Mouse (Mus musculus) R1 (cell line): ENCODE data around the gene 1700092M07Rik.

Source experiments
- DNase-seq: peaks from one replicate; pipeline ENCODE4 v3.0.0-alpha.2; 2018; ENCODE audit warnings: low read depth, low spot score

Gene 1700092M07Rik

DNA sequence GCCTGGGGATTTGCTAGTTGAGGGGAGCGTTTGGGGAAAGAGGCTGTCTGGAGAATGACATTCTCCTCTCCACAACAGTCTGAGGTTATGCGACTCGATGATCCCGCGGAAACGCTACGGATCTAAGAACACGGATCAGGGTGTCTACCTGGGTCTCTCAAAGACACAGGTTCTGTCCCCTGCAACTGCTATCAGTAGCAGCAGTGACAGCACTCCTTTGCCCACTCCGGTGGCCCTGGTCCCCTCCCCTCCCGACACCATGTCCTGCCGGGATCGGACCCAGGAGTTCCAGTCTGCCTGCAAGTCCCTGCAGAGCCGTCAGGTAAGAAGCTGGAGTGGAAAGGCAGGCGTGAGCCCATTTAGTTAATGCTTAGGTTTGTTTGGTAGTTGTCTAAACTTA, 1.7 kb downstream of the 1700092M07Rik start:
- no peak for DNase-seq

DNA sequence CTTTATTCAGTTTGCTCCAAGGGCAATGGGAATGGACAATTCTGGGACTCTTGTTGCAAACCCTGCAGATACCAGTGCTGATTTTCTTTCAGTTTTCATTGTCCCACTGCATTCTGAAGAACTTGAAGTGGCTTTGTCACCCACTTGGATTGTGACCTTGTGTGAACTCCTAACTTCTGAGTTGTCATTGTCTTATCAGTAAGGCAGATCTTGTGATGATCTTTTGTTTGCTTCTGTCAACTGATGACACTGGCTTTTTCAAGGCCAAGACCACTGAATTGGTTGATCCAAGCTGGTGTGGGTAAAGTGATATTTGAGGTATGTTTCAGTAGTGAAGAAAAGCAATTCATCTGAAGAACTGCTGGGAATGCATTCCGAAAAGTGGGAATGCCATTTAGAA, 4.9 kb downstream of the 1700092M07Rik start:
- no peak for DNase-seq

DNA sequence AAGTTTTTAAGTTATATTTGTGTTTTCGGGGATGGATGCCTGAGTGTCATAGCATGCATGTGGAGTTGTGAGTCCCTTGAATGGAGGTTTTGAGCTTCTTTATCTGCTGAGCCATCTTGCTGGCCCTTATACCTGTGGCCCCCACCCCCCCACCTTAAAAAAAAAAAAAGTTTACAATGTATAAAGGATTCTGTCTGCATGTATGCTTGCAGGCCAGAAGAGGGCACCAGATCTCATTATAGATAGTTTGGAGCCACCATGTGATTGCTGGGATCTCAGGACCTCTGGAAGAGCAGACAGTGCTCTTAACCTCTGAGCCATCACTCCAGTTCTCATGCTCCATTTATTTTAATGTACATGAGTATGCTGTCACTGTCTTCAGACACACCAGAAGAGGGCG, 6.8 kb downstream of the 1700092M07Rik start:
- DNase-seq, result peak; percentile 66

DNA sequence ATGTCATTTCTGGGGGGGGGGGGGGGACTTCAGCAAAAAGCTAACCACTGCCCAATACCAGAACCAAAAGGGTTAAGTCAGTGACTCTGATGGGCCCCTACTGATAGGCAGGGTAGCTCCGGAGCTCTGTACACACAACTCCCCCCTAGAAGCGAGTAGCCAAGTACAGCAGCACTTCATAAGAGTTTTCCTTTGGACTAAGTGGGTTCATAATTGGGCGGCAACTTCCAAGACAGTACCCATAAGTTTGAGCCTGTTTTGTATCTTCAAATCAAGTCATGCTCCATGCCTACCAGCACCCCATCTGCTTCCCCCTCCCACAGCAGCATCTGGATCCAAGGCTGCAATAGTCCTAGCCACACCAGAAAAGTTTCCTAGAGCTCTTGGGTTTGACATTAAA, 15.1 kb downstream of the 1700092M07Rik start:
- no peak for DNase-seq

DNA sequence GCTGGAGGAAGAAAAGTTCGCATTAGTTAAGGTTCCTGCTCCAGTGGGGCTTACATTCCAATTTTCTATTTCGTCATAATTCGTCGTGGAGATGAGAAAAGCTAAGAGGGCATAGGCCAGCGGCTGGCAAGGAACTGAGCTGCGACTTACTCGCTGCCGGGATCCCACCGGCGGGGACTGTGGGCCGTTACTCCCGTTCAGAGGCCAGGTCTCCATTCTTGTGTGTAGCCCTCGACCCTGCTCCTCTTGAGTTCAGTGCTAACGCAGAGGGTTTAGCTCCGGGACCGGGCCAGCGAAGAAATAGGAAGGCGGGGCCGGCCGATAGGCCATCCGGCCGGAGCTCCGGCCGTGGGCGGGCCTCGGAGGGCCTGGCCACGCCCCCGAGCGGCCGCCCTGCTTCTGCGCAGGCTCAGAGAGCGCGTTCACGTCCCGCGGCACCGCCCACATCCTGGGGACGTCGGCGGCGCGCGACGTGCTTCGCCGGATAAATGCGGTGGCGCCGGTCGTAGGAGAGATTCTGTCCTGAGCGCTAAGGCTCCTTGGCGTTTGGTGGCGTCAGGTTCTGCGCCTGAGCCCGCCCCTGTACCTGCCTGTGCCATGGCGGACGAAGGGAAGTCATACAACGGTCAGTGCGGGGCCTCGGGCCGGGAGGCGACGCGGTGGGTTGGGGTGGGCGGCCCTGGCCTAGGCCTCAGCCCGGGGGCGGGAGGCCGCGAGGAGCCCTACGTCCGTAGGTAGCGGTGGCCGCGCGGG, 16.3 kb downstream of the 1700092M07Rik start, which contains the start of gene Nxf1:
Gene Nxf1, plus strand, starts transcription at position 439 of the 753 bp plus-strand sequence.
- peak; percentile 94 for DNase-seq

DNA sequence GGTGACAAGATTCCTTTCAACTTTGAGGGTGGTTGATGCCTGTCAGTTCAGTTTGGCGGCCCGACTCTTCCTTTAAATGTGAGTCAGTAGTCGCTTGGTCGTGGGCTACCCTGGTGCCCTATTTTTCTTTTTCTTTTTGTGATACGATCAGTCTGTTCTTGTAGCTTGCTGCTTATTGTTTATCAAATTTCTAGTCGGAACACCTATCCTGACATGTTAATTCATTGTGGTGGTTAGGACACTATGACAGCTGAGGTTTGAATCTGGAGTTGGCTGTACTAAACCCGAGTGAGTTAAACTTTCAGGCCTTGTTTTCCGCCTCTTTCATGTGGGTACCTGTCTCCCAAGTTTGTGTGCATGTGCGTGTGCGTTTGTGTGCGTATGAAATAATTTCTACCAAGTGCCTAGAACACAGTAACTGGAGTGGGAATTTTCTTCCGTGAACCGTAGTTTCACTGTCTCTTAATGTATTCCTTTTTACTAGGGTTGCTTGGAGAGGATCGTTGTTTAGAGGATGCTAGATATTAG, 17.0 kb downstream of the 1700092M07Rik start:
- DNase-seq, result no peak

DNA sequence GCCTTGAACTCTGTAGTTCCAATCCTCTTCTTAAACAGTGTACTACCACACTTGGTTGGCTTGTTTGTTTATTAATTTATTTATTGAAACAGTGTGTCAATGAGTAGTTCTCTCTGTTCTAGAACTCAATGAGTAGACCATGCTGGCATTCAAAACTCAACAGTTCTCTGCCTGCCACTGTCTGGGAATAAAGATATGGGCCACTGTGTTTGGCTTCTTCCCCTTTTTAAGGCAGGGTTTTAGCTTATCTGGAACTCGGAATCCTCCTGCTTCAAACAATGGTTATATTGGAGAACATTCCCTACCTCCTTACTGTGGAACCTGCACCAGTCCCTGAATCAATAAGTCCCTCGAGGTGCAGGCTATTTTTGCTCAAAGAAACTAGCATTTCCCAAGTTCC, 18.4 kb downstream of the 1700092M07Rik start:
- no peak for DNase-seq

DNA sequence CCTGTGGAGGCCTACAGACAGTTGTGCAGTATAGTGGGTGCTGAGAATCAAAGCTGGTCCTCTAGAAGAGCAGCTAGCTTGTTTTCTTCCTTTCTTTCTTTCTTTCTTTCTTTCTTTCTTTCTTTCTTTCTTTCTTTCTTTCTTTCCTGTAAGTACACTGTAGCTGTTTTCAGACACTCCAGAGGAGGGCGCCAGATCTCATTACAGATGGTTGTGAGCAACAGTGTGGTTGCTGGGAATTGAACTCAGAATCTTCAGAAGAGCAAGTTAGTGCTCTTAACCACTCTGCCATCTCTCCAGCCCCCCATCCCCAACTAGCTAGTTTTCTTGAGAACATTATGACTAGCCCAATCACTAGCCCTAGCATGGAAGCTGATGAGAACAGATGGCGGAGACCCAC, 20.2 kb downstream of the 1700092M07Rik start:
- peak; percentile 43 for DNase-seq

DNA sequence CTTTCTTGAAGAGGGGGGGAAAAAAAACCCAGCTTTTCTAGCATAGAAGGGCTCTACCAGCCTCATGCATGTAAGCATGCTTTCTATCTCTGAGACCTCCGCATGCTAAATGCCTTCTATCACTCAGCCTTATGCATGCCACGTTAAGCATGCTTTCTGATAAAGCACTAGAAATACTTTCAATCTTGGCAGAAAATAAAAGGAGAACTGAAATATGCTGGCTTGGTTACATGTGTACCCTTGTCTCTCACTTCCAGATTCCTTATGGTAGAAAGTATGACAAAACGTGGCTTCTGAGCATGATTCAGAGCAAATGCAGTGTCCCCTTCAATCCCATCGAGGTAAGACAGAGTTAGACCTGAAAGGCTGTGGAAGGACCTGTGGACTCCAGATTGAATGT, 22.8 kb downstream of the 1700092M07Rik start:
- no peak for DNase-seq

DNA sequence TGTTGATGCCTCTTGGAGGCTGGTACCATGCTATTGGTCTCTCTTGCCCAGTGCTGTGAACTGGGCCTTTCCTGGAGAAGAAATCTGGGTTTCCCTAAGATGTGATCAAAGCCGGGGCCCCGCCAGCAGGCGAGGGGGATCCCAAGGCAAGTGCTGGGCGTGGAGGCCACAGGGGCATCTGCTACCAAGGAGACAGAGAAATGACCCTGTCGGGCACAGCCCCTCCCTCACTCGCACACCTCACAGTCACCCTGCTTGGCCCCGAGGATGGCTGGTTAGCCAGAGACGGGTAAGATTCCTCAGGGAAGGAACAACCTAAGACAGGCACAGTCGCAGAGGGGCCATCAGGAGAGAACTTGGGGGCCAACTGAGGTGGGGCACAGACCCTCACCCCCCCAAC, 25.0 kb downstream of the 1700092M07Rik start:
- DNase-seq, result no peak

DNA sequence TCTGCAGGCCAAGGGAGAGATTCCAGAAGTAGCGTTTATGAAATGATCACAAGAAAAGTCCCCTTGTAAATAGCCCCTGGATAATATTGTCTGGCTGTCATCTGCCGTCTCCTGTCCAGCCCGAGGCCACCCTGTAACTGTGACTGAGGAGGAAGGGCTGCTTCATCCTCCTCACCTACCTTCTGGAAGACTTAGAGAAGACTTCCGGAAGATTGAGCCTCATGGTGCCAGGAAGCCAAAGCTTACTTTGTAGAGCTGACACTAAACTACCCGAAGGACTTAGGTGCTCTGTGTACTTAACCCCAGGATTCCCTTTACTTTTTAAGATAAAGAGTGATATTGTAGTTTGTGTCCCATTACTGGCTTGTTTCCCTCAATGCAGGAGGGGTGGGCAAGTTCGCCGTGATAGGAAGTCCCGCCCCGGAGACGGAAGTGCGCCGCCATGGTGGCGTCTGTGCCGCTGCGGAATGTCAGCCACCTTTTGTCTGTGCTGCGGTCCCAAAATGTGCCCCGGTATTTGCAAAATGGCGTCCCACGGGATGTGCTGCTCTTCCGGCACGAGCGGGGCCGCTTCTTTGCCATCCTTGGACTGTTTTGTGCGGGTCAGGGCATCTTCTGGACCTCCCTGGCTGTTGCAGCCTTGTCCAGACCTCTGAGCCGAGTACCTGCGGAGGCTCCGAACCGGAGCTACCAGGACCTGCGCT, 30.2 kb downstream of the 1700092M07Rik start, which contains the start of gene Tmem223:
Gene Tmem223, plus strand, starts transcription at position 430 of the 704 bp plus-strand sequence.
- peak; percentile 88 for DNase-seq

DNA sequence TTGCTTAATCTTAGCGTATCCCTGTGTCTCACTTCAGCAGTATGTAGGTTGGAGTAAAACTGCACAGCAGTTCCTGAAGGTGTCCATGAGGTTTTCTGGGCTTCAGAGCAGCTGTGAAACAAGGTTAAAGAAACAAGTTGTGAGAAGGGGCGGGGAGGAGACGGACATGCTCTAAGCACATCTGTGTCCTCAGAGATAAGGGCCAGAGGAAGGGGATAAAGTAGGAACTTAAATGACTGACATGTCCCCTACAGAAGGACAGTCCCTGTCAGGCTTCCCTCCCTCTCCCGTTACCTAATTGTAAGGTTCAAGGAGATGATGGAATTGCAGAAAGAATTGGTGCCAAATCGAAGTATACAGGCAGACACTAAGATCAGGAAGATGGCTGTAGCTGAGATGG, 32.5 kb downstream of the 1700092M07Rik start:
- DNase-seq, result peak; percentile 14

DNA sequence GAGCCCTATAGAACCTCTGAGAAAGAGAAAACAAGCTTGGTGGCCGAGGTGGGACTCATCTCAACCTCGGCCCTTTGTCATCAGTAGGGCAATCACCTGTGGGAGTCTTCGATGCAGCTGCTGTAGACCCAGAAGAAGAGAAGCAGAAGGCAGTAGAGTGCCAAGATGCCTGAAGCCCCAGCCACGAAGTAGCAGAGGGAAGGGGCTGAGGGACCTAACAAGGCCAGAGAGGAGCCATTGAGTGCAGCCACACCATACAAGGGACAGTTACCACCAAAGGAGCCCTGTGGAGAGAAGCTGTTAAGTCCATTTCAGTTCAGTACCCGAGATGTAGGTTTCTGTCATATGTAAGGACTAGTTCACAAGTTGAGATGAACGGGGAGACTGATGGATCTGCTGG, 32.9 kb downstream of the 1700092M07Rik start:
- DNase-seq, result peak; percentile 14

DNA sequence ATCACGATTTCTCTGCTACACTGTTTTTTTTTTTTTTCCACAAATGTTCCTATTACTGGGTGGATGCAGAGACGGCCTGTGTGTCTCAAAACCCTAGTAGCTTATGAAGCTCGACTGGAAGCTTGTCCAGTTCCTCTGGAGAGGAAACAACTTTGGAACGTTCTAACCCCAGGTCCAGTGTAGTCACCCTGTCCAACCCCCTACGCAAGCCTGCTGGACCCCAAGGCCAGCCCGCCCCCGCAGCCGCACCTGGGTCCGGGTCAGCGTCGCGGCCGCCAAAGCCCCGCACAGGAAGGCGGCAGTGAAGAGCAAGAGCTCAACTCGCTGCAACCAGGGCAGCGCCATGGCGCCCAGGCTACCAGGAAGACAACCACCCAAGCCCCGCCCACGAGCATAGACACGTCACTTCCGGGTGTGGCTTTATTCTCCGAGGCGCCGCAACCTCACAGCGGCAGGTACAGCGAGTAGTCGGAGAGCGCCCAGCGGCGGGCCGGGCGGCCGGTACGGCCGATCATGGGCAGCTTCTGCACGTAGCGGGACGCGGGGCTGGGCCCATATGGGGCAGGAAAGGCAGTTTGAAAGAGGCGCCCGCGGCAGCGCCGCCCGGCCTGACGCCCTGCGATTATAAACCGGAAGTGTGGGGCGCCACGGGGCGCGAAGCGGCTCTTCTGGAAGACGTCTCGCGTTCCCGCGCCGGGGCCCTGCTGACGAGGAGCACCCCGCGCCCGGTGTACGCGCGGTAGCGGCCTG, 33.7 kb downstream of the 1700092M07Rik start, which contains the start of gene Tmem179b:
Gene Tmem179b, minus strand, starts transcription at position 382 of the 750 bp plus-strand sequence.
- DNase-seq, result peak; percentile 96

DNA sequence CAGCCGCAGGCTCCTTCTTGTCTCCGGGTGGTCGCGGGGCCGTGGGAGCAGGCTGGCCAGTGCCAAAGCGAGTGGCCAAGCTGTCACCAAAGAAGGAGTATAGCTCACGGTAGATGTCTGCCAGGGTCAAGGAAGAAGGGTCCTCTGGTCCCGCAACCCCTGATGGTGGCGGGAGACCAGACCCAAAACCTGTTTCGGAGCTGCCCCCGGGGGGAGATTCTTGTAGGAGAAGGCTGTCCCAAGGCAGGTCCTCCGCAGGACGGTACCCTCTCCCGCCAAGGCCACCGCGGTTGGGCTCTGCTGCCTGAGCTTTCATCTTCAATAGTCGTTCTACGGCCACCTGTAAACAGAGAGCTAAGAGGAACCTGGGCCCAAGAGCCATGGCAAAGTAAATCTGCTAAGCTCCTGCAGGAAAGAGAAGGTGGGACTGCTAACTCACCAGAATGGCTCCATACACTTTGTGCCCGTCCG, 34.5 kb downstream of the 1700092M07Rik start:
- peak; percentile 55 for DNase-seq

DNA sequence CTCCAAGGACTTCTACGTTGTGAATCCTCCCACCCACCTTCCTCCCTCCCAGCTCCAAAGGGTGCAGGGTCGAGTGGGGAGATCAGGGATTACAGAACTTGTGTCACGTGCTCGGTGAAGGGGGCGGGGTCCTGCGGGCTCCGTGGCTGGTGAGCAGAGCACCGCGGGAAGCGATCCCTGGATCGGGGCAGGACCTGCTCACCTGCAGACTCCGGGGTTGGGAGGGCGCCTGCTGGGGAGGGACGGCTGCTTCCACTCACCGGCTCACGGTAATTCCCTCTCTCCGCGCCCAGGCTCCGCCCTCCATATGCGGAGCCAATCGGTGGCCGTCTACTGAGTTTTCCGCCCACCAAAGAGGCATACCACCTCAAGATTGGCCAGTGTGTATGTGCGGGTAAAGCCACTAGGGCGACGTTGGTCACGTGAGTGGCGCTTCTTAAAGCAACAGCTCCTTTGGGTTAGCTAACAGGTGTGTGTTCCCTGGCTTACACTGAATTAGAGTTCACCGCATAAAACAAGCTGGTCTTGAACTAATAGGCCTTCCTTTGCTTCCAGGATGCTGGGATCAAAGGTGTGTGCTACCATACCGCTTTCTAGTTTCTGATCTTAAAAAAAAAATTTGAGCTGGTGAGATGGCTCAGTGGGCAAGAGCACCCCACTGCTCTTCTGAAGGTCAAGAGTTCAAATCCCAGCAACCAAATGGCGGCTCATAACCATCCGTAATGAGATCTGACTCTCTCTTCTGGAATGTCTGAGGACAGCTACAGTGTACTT, 45.7 kb downstream of the 1700092M07Rik start, which contains the start of gene Taf6l:
Gene Taf6l, minus strand, starts transcription at position 410 of the 774 bp plus-strand sequence.
- DNase-seq, result peak; percentile 99

DNA sequence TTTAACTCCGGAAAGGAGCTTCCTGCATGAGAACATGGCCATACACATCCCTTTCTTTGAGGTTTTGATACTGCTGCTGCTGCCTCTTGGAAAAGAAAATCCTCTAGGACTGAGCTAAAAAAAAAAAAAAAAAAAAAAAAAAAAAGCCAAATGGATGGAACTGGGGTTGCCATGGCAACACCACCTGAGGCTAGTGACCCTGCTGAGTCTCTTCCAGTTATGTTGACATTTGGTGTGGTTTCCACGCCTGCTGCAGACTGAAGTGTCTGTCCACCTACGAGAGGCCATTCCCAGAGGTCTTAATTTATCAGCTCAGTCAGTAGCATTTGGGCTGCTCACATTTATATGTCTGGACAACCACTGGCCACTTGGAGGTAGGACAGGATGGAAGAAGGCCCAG, 48.0 kb downstream of the 1700092M07Rik start:
- DNase-seq, result peak; percentile 57

DNA sequence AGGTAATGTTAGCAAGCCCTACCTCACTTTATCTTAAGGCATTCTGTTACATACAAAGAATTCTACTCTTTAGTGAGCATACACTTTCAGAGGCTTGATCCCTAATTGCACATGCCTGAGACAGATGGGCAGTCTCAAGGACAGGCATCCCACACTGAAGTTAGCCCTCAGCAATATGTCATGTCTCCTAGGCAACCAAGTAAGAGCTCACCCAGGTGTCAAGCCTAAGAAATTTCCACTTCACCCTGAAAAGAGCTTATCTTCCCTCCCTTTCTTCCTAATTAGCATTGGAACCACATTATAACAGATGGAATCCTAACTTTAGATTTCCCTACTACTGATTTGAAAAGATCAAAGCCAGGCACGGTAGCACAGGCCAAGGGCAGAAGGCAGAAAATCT, 48.7 kb downstream of the 1700092M07Rik start:
- no peak for DNase-seq

DNA sequence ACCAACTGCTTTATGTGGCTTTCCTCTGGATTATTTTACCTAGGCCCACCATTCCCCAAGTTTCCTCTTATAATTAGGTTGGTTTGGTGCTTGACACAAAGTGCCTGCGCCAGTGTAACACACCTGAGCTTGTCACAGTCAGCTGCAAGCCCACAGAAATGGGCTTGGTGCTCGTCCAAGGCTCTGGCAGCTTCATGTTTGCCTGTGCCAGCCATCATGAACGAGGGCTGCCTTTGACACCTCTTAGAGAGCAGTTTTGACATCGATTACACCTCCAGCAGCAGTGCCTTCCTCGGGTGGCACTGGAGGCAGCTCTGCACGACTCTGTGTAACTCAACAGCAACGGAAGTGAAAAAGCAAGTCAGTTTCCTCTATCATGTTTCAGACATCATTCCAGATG, 49.7 kb downstream of the 1700092M07Rik start:
- DNase-seq, result no peak
